Comparison of ENCODE assay signal across 16 mouse cellular contexts in the genomic region with DNA sequence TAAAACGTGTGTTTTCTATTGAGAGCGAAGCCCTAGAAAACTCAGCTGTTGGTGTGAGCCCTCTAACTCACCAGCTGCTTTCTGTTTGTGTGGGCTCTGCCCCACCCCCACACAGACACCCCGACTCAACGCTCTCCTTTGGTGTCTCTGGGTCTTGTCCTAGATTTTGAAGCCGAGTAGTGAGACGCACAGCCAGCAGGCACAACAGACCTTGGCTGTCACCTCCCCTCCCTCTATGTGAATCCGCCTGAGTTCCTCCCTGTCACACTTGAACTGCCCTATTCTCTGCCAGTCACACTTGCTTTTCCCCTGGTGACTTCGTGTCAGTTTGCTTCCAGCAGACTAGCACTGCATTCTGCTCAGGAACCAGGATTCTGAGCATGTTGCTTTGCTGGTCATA. TPM values are rescaled to one million over a fixed set of nuclear protein-coding genes. Genes with fewer than 3 reads are reported as not detected.
DNase-seq lines count a peak whose midpoint lies in the region; ATAC-seq lines count a peak whose summit lies in the region.
"Had no signal": no experiment of that assay in that cellular context is flagged by ENCODE, and none has a peak within 500 bp of the region (broad histone marks: within the 10 kb centered on the region; RNA-seq: fewer than 3 reads in every experiment).

No protein-coding gene starts in this region.

- no peak for ATAC-seq in liver, embryonic 11.5 days (replicated peaks; ENCODE audit: low FRiP score)
- no peak for ATAC-seq in liver, embryonic 13.5 days (ENCODE audit: low read depth)
- no peak for ATAC-seq in midbrain, embryonic 13.5 days
- no peak for ATAC-seq in inflammation-experienced regulatory T-cells, adult 6 months
- ATAC-seq: midbrain, embryonic 15.5 days had no signal

- 65% methylated on average over 8 of the region's 8 CpGs for WGBS in liver, embryonic 11.5 days
- 40% methylated on average over 8 of the region's 8 CpGs for WGBS in liver, embryonic 13.5 days (ENCODE audit: insufficient replicate concordance)
- 70% methylated on average over 8 of the region's 8 CpGs for WGBS in midbrain, embryonic 13.5 days

- H3K4me1 ChIP-seq in liver, embryonic 11.5 days (replicated peaks; ENCODE audit: control insufficient read depth, insufficient read depth, low read length) = peaks cover 38% of the 10 kb centered on the region
- H3K4me1 ChIP-seq in liver, embryonic 13.5 days (replicated peaks) = peaks cover 79% of the 10 kb centered on the region
- H3K4me1 ChIP-seq in midbrain, embryonic 13.5 days (replicated peaks) = peaks cover under 1% of the 10 kb centered on the region

- no peak overlapping the region for H3K4me3 ChIP-seq in liver, embryonic 11.5 days (ENCODE audit: low read depth, low read length)
- H3K4me3 ChIP-seq in liver, embryonic 13.5 days (replicated peaks) = no peak overlapping the region
- H3K4me3 ChIP-seq in midbrain, embryonic 13.5 days (replicated peaks) = no peak overlapping the region
- H3K4me3 ChIP-seq: heart, embryonic 13.5 days; hindbrain, embryonic 12.5 days; kidney, embryonic 15.5 days; midbrain, embryonic 15.5 days; neural tube, embryonic 13.5 days had no signal

- peak; percentile 46 for DNase-seq in adrenal gland, adult 2 months
- DNase-seq in adrenal gland, postnatal 4 days (ENCODE audit: low spot score in 2 of 2) = no peak
- no peak for DNase-seq in liver, embryonic 11.5 days (ENCODE audit: low spot score)
- no peak for DNase-seq in liver
- no peak for DNase-seq in liver, embryonic 13.5 days
- peak; percentile 95 for DNase-seq in thymus, postnatal 0 days (ENCODE audit: low spot score)
- DNase-seq: cerebellum, adult 8-10 months; lung, embryonic 14.5 days had no signal

- no peak overlapping the region for H3K27ac ChIP-seq in liver, embryonic 11.5 days (ENCODE audit: low read depth, low read length)
- no peak overlapping the region for H3K27ac ChIP-seq in liver, embryonic 13.5 days
- H3K27ac ChIP-seq in midbrain, embryonic 13.5 days = no peak overlapping the region
- H3K27ac ChIP-seq: heart, embryonic 13.5 days; hindbrain, embryonic 12.5 days; kidney, embryonic 15.5 days; midbrain, embryonic 15.5 days; neural tube, embryonic 13.5 days had no signal

- H3K36me3 ChIP-seq in liver, embryonic 11.5 days (ENCODE audit: control insufficient read depth, insufficient read depth, low read length) = no peaks in the 10 kb centered on the region
- no peaks in the 10 kb centered on the region for H3K36me3 ChIP-seq in liver, embryonic 13.5 days
- H3K36me3 ChIP-seq in midbrain, embryonic 13.5 days = no peaks in the 10 kb centered on the region
- H3K36me3 ChIP-seq: heart, embryonic 13.5 days; hindbrain, embryonic 12.5 days; kidney, embryonic 15.5 days; midbrain, embryonic 15.5 days; neural tube, embryonic 13.5 days had no signal

- H3K27me3 ChIP-seq in liver, embryonic 11.5 days (replicated peaks; ENCODE audit: control insufficient read depth, insufficient read depth, low read length) = peaks cover 4% of the 10 kb centered on the region
- H3K27me3 ChIP-seq in liver, embryonic 13.5 days = peaks cover 12% of the 10 kb centered on the region
- peaks cover 8% of the 10 kb centered on the region for H3K27me3 ChIP-seq in midbrain, embryonic 13.5 days
- H3K27me3 ChIP-seq: kidney, embryonic 15.5 days had no signal

- no peak overlapping the region for H3K9ac ChIP-seq in liver, embryonic 11.5 days (ENCODE audit: low read depth, low read length)
- 0 out of 2 replicates have a peak overlapping the region, but pooled peaks have one; percentile 3 for H3K9ac ChIP-seq in liver, embryonic 13.5 days
- H3K9ac ChIP-seq in midbrain, embryonic 13.5 days (replicated peaks) = no peak overlapping the region
- H3K9ac ChIP-seq: heart, embryonic 13.5 days; hindbrain, embryonic 12.5 days; kidney, embryonic 15.5 days; lung, embryonic 14.5 days; midbrain, embryonic 15.5 days; neural tube, embryonic 13.5 days had no signal

- H3K9me3 ChIP-seq in liver, embryonic 11.5 days (ENCODE audit: control insufficient read depth, low read length) = no peaks in the 10 kb centered on the region
- H3K9me3 ChIP-seq in liver, embryonic 13.5 days (replicated peaks) = no peaks in the 10 kb centered on the region
- H3K9me3 ChIP-seq in midbrain, embryonic 13.5 days = no peaks in the 10 kb centered on the region
- H3K9me3 ChIP-seq: heart, embryonic 13.5 days; hindbrain, embryonic 12.5 days; kidney, embryonic 15.5 days; midbrain, embryonic 15.5 days; neural tube, embryonic 13.5 days had no signal

- 0 out of 2 replicates have a peak overlapping the region, but pooled peaks have one; percentile 2 for H3K4me2 ChIP-seq in liver, embryonic 11.5 days
- H3K4me2 ChIP-seq in liver, embryonic 13.5 days = no peak overlapping the region
- H3K4me2 ChIP-seq in midbrain, embryonic 13.5 days (replicated peaks) = no peak overlapping the region
- H3K4me2 ChIP-seq: heart, embryonic 13.5 days; hindbrain, embryonic 12.5 days; kidney, embryonic 15.5 days; lung, embryonic 14.5 days; midbrain, embryonic 15.5 days; neural tube, embryonic 13.5 days had no signal

RNA-seq across cellular contexts. Expression of gene Il4ra, which starts 4.9 kb away (rescaled TPM):
- 100 to 1,000 TPM in 1 of 2 experiments, 10 to 100 TPM in 1; 49.6 to 142 TPM for total RNA-seq in adrenal gland, adult 2 months (2021)
- 76.2 and 114 TPM in 2 replicates for polyA plus RNA-seq in adrenal gland, adult 2 months (2012; rRNA removed)
- 10 to 100 TPM; 84.9 TPM for total RNA-seq in adrenal gland, postnatal 4 days (2021)
- 4.4 and 5.3 TPM in 2 replicates for polyA plus RNA-seq in liver, embryonic 11.5 days (2014; fragmentation: Nextera tagmentation; extraction: Ambion mirVana)
- 2.9 and 3.1 TPM in 2 replicates for polyA plus RNA-seq in liver, embryonic 13.5 days (2015; fragmentation: Nextera tagmentation; extraction: Ambion mirVana)
- 45.8 and 47.1 TPM in 2 replicates for polyA plus RNA-seq in thymus, postnatal 0 days (2015; fragmentation: Nextera tagmentation; extraction: Ambion mirVana)
- 3.0 and 3.9 TPM in 2 replicates for polyA plus RNA-seq in midbrain, embryonic 13.5 days (2015; fragmentation: Nextera tagmentation; extraction: Ambion mirVana)
- polyA plus RNA-seq in inflammation-experienced regulatory T-cells, adult 6 months (2017; shearing (Covaris generic)) = 10 to 100 TPM; 37.9 to 62.8 (median 54.6) TPM

RNA-seq across cellular contexts. Expression of gene Il21r, which starts 46.4 kb away (rescaled TPM):
- total RNA-seq in adrenal gland, adult 2 months (2021) = under 1 TPM; 0.52 to 0.76 TPM
- 1.9 and 2.4 TPM in 2 replicates for polyA plus RNA-seq in adrenal gland, adult 2 months (2012; rRNA removed)
- under 1 TPM; 0.76 TPM for total RNA-seq in adrenal gland, postnatal 4 days (2021)
- 0.81 and 1.1 TPM in 2 replicates for polyA plus RNA-seq in liver, embryonic 11.5 days (2014; fragmentation: Nextera tagmentation; extraction: Ambion mirVana)
- 0.95 and 1.1 TPM in 2 replicates for polyA plus RNA-seq in liver, embryonic 13.5 days (2015; fragmentation: Nextera tagmentation; extraction: Ambion mirVana)
- 28.2 and 36.8 TPM in 2 replicates for polyA plus RNA-seq in thymus, postnatal 0 days (2015; fragmentation: Nextera tagmentation; extraction: Ambion mirVana)
- 0.31 and 0.48 TPM in 2 replicates for polyA plus RNA-seq in midbrain, embryonic 13.5 days (2015; fragmentation: Nextera tagmentation; extraction: Ambion mirVana)
- polyA plus RNA-seq in inflammation-experienced regulatory T-cells, adult 6 months (2017; shearing (Covaris generic)) = 10 to 100 TPM; 68.7 to 92.3 (median 73.8) TPM
- total RNA-seq: MEL had no signal

Comparison
In these comparisons a context has a peak if more than half of its experiments do, and no peak if none do; other contexts are left out.
1. DNase-seq: peak in adrenal gland, adult 2 months (single experiment) and thymus, postnatal 0 days (single experiment); none in adrenal gland, postnatal 4 days (0 of 2), liver, embryonic 11.5 days (single experiment), liver (single experiment) and liver, embryonic 13.5 days (single experiment).